Mouse (Mus musculus): ENCODE measurements at regions not wholly inside any gene's neighbourhood (a gene's known extent, or its start where the extent isn't known, plus 50 kb on each side); places are given as distances from the start of the nearest gene placed in this dataset.

GRCm38 (mm10) chr10:120527951-120528350 is 51.7 kb upstream of the Hmga2 start:
- WGBS = 92% methylated on average over 6 of the region's 6 CpGs
- no peak for ATAC-seq
- no peak overlapping the region for H3K4me3 ChIP-seq (replicated peaks)
- H3K27ac ChIP-seq = no peak overlapping the region
- no peaks in the 10 kb centered on the region for H3K9me3 ChIP-seq
- H3K9ac ChIP-seq = no peak overlapping the region
- no peak overlapping the region for H3K4me2 ChIP-seq (replicated peaks)
- no peaks in the 10 kb centered on the region for H3K27me3 ChIP-seq (replicated peaks)
- no peaks in the 10 kb centered on the region for H3K4me1 ChIP-seq (replicated peaks)
- H3K36me3 ChIP-seq = no peaks in the 10 kb centered on the region

GRCm38 (mm10) chr10:120526991-120527390 is 50.7 kb upstream of the Hmga2 start:
- H3K27me3 ChIP-seq (replicated peaks) = no peaks in the 10 kb centered on the region
- no peaks in the 10 kb centered on the region for H3K36me3 ChIP-seq
- H3K4me2 ChIP-seq (replicated peaks) = no peak overlapping the region
- H3K27ac ChIP-seq = no peak overlapping the region
- no peak for ATAC-seq
- H3K4me1 ChIP-seq (replicated peaks) = no peaks in the 10 kb centered on the region
- 84% methylated on average over 6 of the region's 6 CpGs for WGBS
- H3K9ac ChIP-seq = no peak overlapping the region
- no peak overlapping the region for H3K4me3 ChIP-seq (replicated peaks)
- no peaks in the 10 kb centered on the region for H3K9me3 ChIP-seq
